Mouse (Mus musculus) hindbrain, embryonic 15.5 days (tissue): ENCODE measurements around the gene Ptpn12. TPM values are rescaled to one million over a fixed set of nuclear protein-coding genes. Genes with fewer than 3 reads are reported as not detected.

Experiments used
- ATAC-seq: fragments of 200-750 bp; cut with Nextera tagmentation; 2 replicates; pipeline ENCODE4 v1.8.0; 2017; ENCODE audit warnings: low read depth, moderate number of reproducible peaks, moderate TSS enrichment; ENCODE audit not compliant: low FRiP score
- H3K27ac ChIP-seq: fragments of 300-500 bp; sonication (generic); replicated peaks from 2 replicates; pipeline ENCODE4 v1.5.1; 2015; ENCODE audit warnings: mild to moderate bottlenecking, inconsistent platforms
- H3K27me3 ChIP-seq: fragments of 300-500 bp; sonication (generic); 2 replicates; pipeline ENCODE4 v1.6.1; 2015; ENCODE audit warnings: control low read depth, inconsistent platforms
- H3K36me3 ChIP-seq: fragments of 300-500 bp; sonication (generic); 2 replicates; pipeline ENCODE4 v1.6.1; 2015; ENCODE audit warnings: control low read depth, inconsistent platforms
- H3K4me1 ChIP-seq: fragments of 300-500 bp; sonication (generic); replicated peaks from 2 replicates; pipeline ENCODE4 v1.6.1; 2015; ENCODE audit warnings: control low read depth, inconsistent platforms
- H3K4me2 ChIP-seq: fragments of 300-500 bp; sonication (generic); 2 replicates; pipeline ENCODE4 v1.6.1; 2015; ENCODE audit warnings: moderate library complexity, mild to moderate bottlenecking, inconsistent platforms
- H3K4me3 ChIP-seq: fragments of 300-500 bp; sonication (generic); 2 replicates; pipeline ENCODE4 v1.5.1; 2015; ENCODE audit warnings: mild to moderate bottlenecking, inconsistent platforms
- H3K9ac ChIP-seq: fragments of 300-500 bp; sonication (generic); 2 replicates; pipeline ENCODE4 v1.6.1; 2015; ENCODE audit warnings: inconsistent platforms
- H3K9me3 ChIP-seq: fragments of 300-500 bp; sonication (generic); 2 replicates; pipeline ENCODE4 v1.6.1; 2016; ENCODE audit warnings: control low read depth, inconsistent platforms
- WGBS: fragments of 180-500 bp; shearing (Covaris S2); methylation state at CpG from one replicate; pipeline ENCODE4 v1.1.7; 2015; 5-methylcytosine and 5-hydroxymethylcytosine counted together
- polyA plus RNA-seq: library from polyadenylated mRNA; unstranded; fragments of >200 nt; fragmentation: Nextera tagmentation; extraction: Ambion mirVana; gene quantifications from 2 replicates; pipeline ENCODE4 v1.2.1, GENCODE M21; 2015

Ptpn12 gene
- polyA plus RNA-seq, 1 experiment from 2014 or later = 24.3 TPM

DNA sequence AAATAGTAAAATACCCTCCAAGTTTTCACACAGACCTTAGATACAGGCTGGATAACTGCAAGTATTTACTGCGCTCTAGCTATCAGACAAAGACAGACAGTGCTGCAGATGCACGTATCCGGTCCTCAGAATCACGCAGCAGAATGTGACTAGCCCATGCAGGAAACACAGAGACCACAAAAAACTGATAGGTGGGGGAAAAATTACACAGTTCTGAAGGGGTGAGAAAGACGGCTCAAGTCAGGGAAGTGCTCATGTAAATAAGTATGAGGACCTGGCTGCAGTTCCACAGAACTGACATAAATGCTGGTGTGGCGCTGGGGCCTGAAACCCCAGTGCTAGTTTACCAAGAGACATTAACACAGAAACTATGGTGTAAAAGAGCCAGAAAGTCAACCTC lies 53.0 kb downstream of the Ptpn12 start:
- WGBS = 94% methylated on average over 6 of the region's 6 CpGs

DNA sequence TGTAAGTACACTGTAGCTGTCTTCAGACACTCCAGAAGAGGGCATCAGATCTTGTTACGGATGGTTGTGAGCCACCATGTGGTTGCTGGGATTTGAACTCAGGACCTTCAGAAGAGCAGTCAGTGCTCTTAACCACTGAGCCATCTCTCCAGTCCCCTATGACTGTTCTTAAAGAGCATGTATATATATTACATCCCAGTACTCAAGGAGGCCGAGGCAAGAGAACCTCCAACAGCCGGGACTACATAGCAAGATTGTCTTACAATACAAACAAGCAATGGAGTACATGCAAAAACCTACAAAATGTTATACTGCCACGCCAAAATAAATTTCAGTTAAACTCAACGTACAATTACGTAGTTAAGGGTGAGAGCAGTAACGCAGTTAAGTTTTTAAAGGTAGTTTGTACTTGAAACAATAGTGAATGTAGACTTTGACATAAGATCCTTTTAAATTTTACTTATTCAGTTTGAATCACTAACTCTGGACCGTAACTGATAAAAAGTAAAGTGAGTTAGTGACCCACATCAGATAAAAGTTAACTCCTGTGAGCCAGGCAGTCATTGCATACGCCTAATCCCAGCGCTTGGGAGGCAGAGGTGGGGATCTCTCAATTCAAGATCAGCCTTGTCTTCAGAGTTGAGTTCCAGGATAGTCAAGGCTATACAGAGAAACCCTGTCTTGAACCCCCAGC lies 53.9 kb downstream of the Ptpn12 start:
- peaks cover 69% of the 10 kb centered on the region for H3K36me3 ChIP-seq

More for the DNA sequence above, 53.0 kb downstream of the Ptpn12 start:
- Histone ChIP-seq H3K36me3 (peaks cover 65% of the 10 kb centered on the region), H3K27ac (no peak overlapping the region), H3K9me3 (no peaks in the 10 kb centered on the region), H3K27me3 (no peaks in the 10 kb centered on the region), H3K4me3 (no peak overlapping the region), H3K9ac (no peak overlapping the region), H3K4me2 (no peak overlapping the region), H3K4me1 (no peaks in the 10 kb centered on the region)
- no peak for ATAC-seq

DNA sequence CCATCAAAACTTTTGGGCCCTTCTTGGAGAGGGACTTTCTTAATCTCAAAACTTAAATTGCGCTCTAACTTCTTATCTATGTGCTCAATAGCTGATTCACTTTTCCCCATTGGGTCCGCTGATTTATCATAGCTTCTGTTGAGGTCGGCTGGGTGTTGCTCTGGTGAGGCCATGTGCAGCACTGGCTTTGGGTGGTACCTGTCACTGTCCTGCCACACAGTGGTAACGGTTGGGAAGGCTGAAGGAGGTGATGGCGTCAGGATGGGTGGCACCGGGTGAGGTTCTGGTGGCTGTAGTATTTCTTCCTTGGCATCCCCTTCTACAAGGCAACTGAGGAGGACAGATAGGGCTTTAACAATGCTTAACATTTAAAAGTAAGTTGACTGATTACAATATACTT lies 57.3 kb downstream of the Ptpn12 start:
- 96% methylated on average over 6 of the region's 6 CpGs for WGBS
- no peak for ATAC-seq
- Histone ChIP-seq H3K4me2 (no peak overlapping the region), H3K9ac (no peak overlapping the region), H3K27me3 (no peaks in the 10 kb centered on the region), H3K4me3 (no peak overlapping the region), H3K27ac (no peak overlapping the region), H3K36me3 (peaks cover 80% of the 10 kb centered on the region), H3K4me1 (no peaks in the 10 kb centered on the region), H3K9me3 (no peaks in the 10 kb centered on the region)

More for the DNA sequence above, 53.9 kb downstream of the Ptpn12 start:
- ATAC-seq = no peak
- Histone ChIP-seq H3K9ac (no peak overlapping the region), H3K4me2 (no peak overlapping the region), H3K27me3 (no peaks in the 10 kb centered on the region), H3K4me1 (no peaks in the 10 kb centered on the region), H3K27ac (no peak overlapping the region), H3K9me3 (no peaks in the 10 kb centered on the region), H3K4me3 (no peak overlapping the region)
- 99% methylated on average over 10 of the region's 10 CpGs for WGBS

DNA sequence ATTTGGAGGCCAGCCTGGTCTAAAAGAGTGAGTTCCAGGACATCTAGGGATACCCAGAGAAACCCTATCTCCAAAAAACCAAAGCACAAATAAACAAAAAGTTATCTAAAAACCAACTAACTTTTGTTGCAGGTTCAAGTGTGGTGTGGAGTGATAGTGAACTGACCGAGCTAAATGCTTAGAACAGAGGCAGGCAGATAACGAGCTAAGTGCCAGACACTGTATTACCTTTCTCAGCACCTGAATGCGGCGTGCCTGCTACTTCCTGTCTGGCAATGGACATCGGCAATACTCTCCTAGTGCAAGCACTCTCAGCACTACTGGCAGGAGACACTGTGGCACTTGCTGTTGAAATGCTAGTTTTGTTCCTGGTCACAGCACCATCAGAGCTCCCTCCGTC lies 58.2 kb downstream of the Ptpn12 start:
- no peak overlapping the region for H3K27ac ChIP-seq
- H3K9ac ChIP-seq = no peak overlapping the region
- 97% methylated on average over 6 of the region's 6 CpGs for WGBS
- H3K9me3 ChIP-seq = no peaks in the 10 kb centered on the region
- no peak overlapping the region for H3K4me3 ChIP-seq
- H3K4me1 ChIP-seq = no peaks in the 10 kb centered on the region
- peaks cover 74% of the 10 kb centered on the region for H3K36me3 ChIP-seq
- H3K27me3 ChIP-seq = no peaks in the 10 kb centered on the region
- H3K4me2 ChIP-seq = no peak overlapping the region
- no peak for ATAC-seq

DNA sequence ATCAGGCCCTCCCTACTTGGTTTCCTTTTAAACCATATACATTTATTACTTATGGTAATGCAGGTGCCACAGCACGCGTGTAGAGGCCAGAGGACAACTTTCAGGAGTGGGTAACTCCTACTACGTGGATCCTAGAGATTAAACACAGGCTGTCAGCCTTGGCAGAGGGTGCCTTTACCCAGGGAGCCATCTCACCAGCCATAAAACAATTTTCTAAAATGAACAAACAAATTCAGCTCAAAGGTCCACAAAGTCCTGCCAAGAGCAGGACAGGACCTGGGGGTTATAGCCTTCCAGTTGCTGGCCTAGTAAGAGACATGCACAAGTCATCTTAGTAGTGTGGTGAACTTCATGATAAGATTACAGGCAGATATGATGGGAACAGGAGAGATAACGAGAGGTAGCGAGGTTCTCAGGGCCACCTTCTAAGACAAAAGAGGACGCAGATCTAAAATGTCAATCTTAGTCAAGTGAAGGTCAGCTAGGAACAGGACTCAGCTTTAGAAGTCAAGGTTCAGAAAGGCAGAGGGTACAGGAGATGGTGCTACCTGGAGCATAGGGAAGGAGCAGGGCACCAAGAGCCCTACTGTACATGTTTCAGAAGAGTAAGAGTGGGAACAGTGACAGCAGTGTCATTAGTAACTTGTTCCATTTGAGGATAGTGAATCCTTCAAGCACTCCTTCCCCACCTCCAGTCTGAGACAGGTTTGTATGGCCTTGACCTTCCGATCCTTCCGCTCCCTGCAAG lies 65.5 kb downstream of the Ptpn12 start:
- Histone ChIP-seq H3K4me2 (no peak overlapping the region), H3K4me3 (no peak overlapping the region), H3K4me1 (no peaks in the 10 kb centered on the region), H3K9me3 (no peaks in the 10 kb centered on the region), H3K27ac (no peak overlapping the region), H3K27me3 (no peaks in the 10 kb centered on the region), H3K9ac (no peak overlapping the region), H3K36me3 (peaks cover 57% of the 10 kb centered on the region)
- ATAC-seq = no peak
- 94% methylated on average over 8 of the region's 8 CpGs for WGBS

DNA sequence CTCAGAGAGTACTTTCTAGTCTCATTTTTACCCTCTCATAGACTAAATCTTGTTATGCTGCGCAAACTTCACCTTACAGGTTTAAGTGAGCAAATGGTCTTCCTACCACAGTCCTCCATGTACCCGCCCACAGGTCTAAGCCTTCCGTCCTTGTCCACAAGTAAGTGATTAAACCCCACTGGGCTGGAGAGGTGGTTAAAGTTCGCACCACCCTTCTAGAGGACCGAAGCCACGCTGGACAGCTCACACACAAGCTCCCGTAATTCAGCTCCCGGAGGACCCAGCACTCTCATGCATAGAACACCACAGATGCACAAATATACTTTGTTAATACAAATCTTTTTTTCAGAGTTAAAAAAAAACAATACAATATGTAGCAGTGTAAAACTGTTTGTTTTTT lies 69.4 kb downstream of the Ptpn12 start:
- 97% methylated on average over 8 of the region's 8 CpGs for WGBS
- H3K4me3 ChIP-seq = no peak overlapping the region
- H3K36me3 ChIP-seq = peaks cover 50% of the 10 kb centered on the region
- no peaks in the 10 kb centered on the region for H3K27me3 ChIP-seq
- H3K9ac ChIP-seq = no peak overlapping the region
- no peak for ATAC-seq
- H3K27ac ChIP-seq = no peak overlapping the region
- H3K9me3 ChIP-seq = no peaks in the 10 kb centered on the region
- H3K4me1 ChIP-seq = no peaks in the 10 kb centered on the region
- H3K4me2 ChIP-seq = no peak overlapping the region

DNA sequence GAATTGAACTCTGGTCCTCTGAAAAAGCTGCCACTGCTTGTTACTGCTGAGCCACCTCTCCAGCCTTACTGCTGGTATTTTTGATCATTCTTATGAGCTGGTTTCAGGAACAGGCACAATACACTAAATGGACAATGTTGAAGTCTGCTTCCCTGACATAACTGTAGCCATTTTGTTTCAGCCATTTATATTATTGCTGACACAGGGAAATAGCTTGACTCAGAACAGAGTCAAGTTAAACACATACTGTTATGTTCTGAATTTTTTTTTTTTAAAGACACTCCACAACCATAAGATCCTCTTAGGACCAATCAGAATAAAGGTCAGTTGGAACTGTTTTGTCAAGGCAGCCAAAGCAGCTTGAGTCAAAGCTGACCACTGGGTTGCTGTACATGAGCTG lies 72.2 kb downstream of the Ptpn12 start:
- Histone ChIP-seq H3K27ac (no peak overlapping the region), H3K4me2 (no peak overlapping the region), H3K27me3 (no peaks in the 10 kb centered on the region), H3K4me1 (no peaks in the 10 kb centered on the region), H3K4me3 (no peak overlapping the region), H3K36me3 (peaks cover 26% of the 10 kb centered on the region), H3K9me3 (no peaks in the 10 kb centered on the region), H3K9ac (no peak overlapping the region)
- no peak for ATAC-seq

DNA sequence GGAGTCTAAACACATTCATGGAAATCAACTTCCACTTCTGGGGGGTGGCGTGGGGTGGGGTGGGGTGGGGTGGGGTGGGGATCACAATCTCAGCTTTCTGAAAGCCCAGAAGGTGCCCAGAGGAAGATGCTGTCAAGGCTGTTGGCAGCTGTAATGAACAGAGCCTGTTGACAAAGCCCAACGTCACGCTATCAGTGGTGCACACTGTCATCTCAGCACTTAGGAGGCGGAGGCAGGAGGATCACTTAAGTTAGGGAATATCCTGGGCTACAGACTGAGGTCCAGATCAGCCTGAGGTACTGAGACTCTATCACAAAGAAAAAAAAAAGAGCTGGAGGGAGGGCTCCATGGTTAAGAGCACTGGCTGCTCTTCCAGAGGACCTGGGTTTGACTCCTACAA lies 81.0 kb downstream of the Ptpn12 start:
- Histone ChIP-seq H3K9me3 (no peaks in the 10 kb centered on the region), H3K36me3 (no peaks in the 10 kb centered on the region), H3K4me1 (no peaks in the 10 kb centered on the region), H3K4me3 (no peak overlapping the region), H3K9ac (no peak overlapping the region), H3K4me2 (no peak overlapping the region), H3K27ac (no peak overlapping the region), H3K27me3 (no peaks in the 10 kb centered on the region)
- ATAC-seq = no peak
- 77% methylated on average over 4 of the region's 4 CpGs for WGBS

DNA sequence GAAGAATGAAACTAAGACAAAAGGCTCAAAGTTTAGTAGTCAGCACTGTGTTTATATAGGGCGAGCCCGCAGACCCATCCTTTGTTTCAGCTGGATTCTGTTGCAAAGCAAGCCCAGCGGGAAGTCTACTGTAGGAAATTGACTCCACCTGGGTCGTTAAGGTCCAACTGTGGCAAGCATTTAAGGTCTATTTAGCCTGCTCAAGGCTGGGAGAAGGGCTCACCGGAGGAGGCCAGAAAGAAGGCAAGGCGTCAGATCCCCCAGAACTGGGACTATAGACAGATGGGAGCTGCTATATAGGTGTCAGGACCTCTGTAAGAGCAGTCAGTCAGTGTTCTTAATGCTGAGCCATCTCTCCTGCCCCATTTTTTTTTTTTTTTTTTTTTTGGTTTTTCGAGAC lies 81.7 kb downstream of the Ptpn12 start:
- 16% methylated on average over 7 of the region's 7 CpGs for WGBS
- no peaks in the 10 kb centered on the region for H3K36me3 ChIP-seq
- no peak for ATAC-seq

DNA sequence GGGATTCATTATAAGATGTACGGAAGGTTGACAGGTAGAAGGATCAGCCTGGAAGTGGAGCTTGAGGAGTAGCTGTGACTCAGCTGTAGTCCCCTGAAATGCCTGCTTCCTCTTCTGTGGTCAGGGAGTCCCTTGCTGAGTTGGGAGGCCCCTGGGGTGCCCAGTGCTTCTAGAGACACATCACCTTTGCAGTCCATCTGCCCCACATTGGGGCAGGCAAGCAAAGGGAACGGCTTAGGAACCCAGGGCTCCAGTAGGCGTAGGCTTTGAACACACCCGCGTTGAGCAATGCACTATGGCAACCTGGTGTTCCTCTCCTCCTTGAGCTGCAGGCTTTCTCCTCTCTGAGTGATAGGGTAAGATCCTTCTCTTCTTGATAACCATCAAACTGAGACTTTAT lies 82.6 kb downstream of the Ptpn12 start:
- H3K27ac ChIP-seq = no peak overlapping the region
- no peak overlapping the region for H3K9ac ChIP-seq
- H3K4me1 ChIP-seq = no peaks in the 10 kb centered on the region
- no peaks in the 10 kb centered on the region for H3K9me3 ChIP-seq
- no peak overlapping the region for H3K4me2 ChIP-seq
- no peak overlapping the region for H3K4me3 ChIP-seq
- ATAC-seq = no peak
- no peaks in the 10 kb centered on the region for H3K36me3 ChIP-seq
- 60% methylated on average over 5 of the region's 5 CpGs for WGBS
- H3K27me3 ChIP-seq = no peaks in the 10 kb centered on the region

More for the DNA sequence above, 81.7 kb downstream of the Ptpn12 start:
- Histone ChIP-seq H3K27ac (no peak overlapping the region), H3K9ac (no peak overlapping the region), H3K4me3 (no peak overlapping the region), H3K27me3 (no peaks in the 10 kb centered on the region), H3K4me1 (no peaks in the 10 kb centered on the region), H3K4me2 (no peak overlapping the region), H3K9me3 (no peaks in the 10 kb centered on the region)

DNA sequence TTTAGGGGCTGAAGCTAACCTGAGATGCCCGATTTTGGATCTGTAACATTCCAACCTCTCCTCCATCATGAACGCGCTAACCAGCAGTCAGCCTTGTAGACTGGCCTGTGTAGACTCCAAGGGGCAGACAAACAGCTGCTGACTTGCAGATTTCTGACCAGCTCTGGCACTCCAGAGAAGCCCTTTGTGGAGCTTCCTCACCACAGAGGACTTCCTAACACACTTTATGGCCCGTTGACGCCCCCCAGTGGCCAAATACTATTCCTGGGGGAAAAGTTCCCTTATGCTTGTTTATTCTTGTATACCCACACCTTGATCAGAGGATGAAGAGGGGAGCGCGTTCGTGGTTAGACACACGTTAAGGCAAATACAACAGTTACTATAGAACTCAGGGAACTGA lies 86.7 kb downstream of the Ptpn12 start:
- Histone ChIP-seq H3K36me3 (no peaks in the 10 kb centered on the region), H3K27me3 (no peaks in the 10 kb centered on the region), H3K4me2 (no peak overlapping the region), H3K27ac (no peak overlapping the region), H3K9ac (no peak overlapping the region), H3K9me3 (no peaks in the 10 kb centered on the region), H3K4me1 (no peaks in the 10 kb centered on the region), H3K4me3 (no peak overlapping the region)
- ATAC-seq = no peak
- WGBS = 70% methylated on average over 9 of the region's 9 CpGs

DNA sequence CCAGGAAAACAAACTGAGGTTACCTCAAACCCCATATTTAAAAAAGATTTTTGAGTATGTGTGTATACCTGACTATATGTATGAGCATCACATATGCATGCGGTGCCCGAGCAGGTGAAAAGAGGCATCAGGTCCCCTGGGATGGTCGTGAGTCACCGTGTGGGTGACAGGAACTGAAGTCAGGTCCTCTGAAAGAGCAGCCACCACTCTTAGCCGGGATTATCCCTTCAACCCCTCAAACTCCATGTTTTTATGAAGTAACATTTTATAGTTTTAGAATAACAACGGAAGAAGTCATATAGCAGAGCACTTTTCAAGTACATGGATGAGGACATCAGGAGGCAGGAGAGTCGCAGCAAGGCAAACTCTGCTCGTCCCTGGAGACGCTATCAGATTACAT lies 87.2 kb downstream of the Ptpn12 start:
- no peak overlapping the region for H3K4me3 ChIP-seq
- no peak overlapping the region for H3K4me2 ChIP-seq
- no peaks in the 10 kb centered on the region for H3K36me3 ChIP-seq
- no peaks in the 10 kb centered on the region for H3K4me1 ChIP-seq
- no peak for ATAC-seq
- H3K27ac ChIP-seq = no peak overlapping the region
- no peaks in the 10 kb centered on the region for H3K9me3 ChIP-seq
- 70% methylated on average over 9 of the region's 9 CpGs for WGBS
- no peaks in the 10 kb centered on the region for H3K27me3 ChIP-seq
- H3K9ac ChIP-seq = no peak overlapping the region
